Mouse (Mus musculus) central nervous system, embryonic 14 days (tissue): Measurements from ENCODE around the gene Lpp. TPM values are rescaled to one million over a fixed set of nuclear protein-coding genes. Genes with fewer than 3 reads are reported as not detected.

ENCODE experiments used
- polyA plus RNA-seq: library from polyadenylated mRNA; depleted of rRNA; stranded (reverse); fragments of >200 nt; gene quantifications from 2 replicates; pipeline ENCODE4 v1.2.3, GENCODE M21; 2012; rRNA removed

Gene Lpp
- polyA plus RNA-seq = 4.2 and 5.8 TPM in 2 replicates

DNA sequence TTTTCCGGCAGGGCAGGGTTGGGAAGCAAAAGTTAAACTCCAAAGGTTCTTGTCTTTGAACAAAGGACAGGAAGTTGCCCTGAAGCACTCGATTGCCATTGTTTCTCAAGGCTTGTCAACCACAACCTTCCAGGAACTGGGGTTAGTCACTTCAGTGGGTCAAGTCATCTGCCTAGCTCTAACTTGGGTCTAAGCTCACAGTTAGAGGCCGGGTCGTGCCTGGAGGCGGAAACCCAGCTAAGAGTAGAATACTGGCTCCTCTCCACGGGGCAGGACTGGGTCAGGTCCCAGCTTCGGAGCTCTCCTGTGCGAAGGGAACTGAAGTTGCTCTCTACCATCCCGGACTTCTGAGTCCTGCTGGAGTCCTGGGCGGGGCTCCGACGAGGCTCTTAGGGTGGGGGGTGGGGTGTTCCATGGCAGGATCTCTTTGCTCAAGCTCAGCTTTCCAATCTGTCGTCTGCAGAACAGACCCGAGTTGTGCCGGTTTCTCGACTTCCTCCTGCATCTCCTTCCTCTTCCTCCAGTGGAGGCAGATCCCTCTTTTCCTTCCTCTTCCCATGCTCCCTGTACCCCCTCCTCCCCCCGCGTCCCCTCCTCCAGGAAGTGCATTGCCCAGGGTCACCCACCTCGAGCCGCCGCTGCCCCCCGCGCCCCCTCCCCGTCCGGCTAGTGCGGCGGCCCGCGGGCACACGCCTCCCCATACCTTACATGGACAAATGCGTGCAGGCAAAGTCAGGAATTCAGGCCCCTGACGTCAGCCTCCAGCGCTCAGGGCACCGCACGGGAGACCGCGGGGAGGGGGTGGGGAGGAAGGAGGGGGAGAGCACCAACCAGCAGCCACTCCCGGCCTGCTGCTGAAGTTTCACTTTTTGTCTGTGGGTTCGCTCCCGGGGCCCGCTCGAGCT, at the start of gene Lpp:
Lpp (plus strand) TSS at position 857 of the 905 bp plus-strand sequence.

